Mouse (Mus musculus) embryo, embryonic 10 days (tissue): ENCODE results near the gene Slc22a16.

Experiments
- DNase-seq: peaks from one replicate; pipeline ENCODE4 v3.0.0-alpha.2; 2015; ENCODE audit warnings: low spot score

Slc22a16 gene

DNA sequence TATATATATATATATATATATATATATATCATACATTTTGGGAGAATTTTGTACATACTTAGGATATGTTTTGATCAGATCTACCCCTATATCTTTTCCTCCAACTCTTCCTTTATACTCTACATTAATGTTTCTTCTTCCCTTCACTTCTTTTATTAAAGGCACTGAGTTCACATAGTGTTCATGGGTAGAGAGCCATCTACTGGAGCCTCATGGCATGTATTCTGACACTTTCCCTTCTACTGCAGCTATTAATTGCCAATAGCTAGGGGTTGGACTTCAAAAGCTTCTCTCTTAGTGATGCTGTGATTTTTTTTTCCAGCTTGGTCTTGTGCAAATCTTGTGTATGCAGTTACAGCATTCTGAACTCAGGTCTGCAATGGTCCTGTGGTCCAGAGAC lies 47.8 kb downstream of the Slc22a16 start:
- DNase-seq: no peak

DNA sequence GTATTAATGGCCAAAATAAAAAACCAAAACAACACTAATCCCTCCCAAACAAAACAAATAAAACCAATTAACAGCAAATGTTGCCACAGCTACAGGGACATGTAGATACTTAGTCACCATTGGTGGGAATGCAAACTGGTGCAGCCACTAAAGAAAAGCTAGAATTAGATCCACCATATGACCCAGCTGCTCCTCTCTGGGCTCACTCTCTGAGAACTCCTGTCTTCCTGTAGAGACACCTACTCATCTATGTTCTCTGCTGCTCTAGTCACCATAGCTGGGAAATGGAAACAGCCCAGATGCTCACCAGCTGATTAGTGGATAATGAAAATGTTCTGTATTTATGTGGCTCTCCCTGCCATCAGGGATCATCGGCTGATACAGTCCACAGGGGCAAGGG lies 49.6 kb downstream of the Slc22a16 start:
- DNase-seq: no peak

DNA sequence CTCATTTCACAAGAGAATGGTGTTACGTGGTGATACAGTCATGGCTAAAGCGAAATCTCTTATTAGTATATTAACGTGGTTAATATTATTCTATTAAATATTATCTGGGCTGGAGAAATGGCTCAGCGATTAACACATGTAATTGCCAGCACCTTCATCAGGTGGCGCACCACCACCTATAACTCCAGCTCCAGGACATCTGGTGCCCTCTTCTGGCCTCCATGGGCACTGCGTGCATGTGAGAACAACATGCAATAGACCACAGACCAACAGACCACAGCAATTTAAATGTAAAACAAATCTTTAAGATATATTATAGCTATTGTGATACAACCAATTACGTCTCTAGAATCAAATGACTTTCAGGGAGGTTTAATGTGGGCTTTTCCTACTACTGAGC lies 59.0 kb downstream of the Slc22a16 start:
- DNase-seq: peak; percentile 56

DNA sequence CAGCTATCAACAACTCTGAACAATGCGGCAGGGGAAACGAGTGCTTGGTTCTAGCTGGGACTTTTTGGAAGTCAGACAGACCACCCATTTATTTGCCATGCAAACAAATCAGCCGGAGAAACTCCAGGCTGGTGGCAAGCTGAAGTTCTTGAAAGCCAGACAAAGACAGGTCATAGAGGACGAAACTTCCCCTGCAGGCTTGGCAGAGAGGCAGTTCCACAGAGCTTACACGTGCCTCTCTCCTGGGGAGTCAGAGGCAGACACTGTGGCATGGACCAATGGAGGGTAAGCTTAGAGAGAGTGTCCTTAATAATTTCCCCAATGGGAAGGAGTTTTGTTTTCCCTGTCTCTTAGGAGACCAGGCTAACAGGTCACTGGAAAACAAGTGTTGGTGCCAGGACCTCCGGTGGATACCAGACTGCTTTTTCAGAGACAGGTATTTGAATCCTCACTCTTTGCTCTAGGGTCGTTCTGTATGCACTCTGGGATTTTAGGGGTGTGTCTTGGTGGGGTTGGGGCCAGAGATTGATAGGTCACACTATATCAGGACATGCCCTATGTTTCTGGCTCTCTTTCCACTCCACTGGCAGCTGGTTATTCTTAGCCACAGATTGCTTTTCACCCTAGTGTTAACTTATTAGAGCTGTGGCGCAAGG lies 59.6 kb downstream of the Slc22a16 start, which contains the start of gene Ddo:
Gene Ddo, plus strand, starts transcription at position 356 of the 656 bp plus-strand sequence.
- no peak for DNase-seq

DNA sequence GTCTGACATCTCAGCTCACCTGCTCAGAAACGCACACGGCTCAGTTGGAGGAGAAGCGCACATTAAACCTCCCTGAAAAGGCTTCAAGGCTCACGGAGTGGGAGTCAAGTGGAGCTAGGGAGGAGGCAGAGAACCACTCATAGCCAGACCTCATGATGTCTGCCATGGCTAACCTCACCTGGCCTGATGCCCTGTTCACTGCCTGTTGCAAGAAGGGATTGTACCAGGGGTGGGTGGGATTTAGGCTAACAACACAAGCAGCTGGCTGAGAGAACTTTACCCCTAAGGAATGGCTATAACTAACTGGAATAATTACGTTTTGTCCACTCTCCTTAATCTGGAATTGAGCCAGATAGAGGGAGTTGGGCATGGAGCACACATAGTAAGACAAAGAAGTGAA lies 60.3 kb downstream of the Slc22a16 start:
- DNase-seq: no peak

DNA sequence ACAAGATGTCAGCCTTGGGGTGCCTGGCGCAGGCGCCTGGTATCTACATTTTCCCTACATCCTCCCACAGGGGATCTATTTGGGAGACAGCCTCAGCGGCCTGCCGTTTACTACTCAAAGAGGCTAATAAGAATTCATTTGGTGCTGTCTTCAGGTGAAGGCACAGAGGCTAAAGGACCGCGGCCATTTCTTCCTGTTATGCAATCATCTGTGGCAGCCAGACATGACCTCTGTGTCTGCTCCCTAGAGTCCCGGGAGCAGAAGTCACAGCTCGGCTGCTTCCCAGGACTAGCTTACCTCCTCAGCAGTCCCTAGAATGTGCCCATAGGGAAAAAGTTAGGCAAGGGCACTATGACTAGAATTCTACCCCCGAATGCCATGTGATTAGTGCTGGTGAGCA lies 60.8 kb downstream of the Slc22a16 start:
- no peak for DNase-seq

DNA sequence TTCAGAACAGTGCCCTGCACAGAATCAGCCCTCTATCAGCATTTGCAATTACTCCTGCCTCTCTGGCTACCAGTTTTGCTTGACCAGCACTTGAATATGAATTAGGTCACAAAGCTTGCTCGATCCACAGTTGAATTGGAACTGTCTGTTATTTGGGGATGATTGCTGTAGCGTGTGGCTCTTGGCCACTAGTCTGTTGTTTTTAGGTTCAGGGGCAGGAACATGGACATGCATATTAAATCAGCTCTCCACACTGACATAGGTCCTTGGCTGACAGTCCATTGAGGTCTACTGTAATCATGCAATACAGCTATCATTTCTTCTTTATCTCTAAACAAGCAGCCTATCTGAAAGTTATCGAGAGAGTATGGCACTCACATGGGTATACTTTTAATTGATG lies 62.0 kb downstream of the Slc22a16 start:
- no peak for DNase-seq

DNA sequence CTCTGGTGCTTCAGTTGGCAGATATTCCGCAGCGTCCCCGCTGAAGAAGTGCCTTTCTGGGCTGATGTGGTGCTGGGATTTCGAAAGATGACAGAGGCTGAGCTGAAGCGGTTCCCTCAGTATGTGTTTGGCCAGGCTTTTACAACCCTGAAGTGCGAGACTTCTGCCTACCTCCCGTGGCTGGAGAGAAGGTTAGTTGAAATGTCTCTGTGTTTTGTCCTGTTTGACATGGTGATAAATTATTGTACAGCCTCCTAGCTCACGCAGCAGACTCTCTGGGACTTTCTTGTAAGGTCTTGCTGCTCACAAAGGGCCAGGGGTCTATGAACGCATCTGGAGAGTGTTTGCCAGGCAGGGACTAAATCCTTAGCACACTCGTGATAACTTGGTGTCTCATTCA lies 67.2 kb downstream of the Slc22a16 start:
- peak; percentile 63 for DNase-seq

DNA sequence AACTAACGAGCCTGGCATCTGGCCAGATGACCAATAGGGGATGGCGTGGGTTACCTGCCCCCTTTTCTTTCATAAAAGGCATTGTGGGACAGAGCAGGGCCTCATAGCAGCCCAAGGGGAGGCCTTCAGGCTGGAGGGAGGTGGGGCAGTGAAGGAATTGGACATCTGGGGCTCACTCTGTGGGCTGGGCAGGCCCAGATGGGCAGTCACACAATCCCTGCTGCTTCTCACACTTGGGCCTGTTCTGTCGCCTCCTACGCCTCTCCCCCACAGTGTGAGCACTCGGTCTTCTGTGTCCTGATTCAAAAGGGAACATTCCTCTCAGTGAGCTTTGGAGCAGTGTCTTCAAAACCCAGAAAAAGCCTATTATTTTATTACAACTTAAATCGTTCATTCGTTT lies 68.1 kb downstream of the Slc22a16 start:
- peak; percentile 42 for DNase-seq

DNA sequence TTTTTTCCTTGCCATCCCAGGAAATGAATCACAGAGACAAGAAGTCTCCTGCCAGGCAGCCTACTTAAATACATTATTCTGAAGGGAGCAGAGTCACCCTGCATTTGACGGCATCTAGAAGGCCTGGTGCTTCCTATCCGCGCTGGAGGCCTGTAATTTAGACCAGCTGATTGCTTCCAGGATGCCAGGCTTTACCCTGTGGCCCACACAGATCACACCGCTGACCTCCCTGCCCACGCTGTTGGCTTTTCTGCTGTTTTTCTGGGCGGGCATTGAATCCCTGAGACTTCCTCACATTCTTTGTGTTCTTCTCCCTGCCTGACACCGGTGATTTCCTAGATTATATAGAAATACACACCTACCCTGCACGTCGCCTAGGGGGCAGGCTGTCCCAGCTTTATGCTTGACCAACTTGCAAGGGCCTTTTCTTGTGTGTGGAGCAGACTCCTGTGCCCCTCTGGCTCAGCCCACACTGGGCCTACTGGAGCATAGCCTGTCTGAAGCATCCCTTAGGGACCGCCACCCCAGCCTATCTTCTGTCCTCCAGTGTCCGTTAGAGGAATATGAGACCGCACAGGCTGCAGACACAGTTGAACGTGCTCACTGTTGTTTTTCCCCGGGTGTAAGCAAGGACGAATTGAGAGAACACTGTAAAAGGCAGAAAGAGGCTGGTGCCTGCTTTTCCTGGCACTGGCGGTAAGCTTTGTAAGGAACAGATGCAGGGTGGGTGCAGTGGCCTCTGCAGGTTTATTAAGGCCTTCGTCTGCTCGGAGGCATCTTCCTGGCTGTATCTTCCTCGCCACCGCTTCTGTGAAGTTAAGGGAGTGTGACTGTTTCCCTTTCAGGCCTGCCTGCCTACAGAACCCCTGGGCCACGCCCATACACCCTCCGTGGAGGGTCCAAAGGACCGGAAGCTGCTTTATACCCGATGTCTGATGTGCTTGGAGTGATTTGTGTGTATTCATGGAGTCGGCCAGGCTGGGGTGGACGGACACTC lies 69.0 kb downstream of the Slc22a16 start:
- peak; percentile 47 for DNase-seq

DNA sequence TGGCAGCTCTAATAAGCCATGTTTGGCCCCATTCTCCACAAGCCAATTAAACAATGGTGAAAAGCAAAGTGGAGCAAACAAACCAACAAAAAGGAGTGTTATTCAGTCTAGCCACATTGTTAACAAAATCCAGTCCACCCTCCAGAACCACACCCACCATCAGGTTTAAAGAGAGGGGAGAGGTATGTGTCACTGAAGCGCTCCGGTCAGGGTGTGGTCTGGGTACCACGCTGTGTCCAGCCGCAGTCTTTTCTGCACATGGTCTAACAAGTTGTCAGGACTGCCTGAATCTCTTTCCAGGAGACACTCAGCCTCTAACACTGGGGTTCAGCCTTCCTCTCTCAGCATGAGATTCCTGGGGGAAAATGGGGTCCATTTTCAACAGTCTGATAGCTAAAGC lies 70.3 kb downstream of the Slc22a16 start:
- no peak for DNase-seq

DNA sequence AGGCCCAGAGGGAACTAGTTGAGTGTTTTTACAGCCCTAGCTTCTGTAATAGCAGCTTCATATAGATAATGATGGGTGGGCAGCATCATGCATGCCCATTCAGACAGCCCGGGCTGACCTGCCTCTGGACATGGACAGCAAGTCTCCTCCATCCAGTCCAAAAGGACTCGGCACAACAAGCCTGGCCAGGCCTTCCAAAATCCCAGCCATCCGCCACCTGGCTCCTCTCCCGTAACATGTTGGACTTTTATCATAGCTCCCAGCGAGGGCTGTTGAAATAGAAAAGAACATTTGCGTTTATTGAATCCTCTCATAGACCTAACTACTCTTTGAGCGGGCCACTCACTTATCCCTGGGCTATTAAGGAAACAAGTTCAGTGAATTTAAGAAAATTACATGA lies 71.8 kb downstream of the Slc22a16 start:
- no peak for DNase-seq

DNA sequence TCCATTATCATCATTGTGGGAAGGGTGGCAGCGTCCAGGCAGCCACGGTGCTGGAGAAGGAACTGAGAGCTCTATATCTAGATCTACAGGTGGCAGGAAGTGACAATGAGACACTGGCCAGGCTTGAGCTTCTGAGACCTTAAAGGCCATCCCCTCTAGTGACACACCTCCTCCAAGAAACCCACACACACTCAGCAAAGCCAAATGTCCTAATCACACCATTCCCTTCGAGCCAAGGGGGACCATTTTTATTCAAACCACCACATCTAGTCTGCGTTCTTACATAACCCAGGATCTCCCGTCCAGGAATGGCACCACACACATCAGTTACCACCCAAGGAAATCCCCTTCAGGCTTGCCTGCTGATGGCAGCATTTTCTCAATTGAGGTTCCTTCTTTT lies 73.0 kb downstream of the Slc22a16 start:
- DNase-seq: no peak

DNA sequence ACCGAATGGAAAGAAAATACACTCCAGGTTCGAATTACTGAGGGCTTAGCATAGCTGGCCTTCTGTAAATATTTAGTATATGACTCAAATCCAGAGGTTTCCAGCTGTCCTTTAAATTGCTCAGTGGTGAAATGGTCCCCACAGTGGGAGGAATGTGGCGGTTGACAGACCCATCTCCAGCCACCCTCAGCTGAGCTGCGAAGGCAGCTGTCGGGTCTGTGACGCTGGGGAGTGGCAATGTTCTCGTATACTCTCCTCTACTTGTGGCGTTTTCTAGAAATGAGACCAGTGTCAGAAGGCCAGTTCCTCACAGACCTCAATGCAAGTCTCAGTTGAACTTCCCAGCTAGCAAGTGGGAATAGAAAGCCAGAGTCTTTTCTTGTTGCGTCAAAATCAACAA lies 74.3 kb downstream of the Slc22a16 start:
- no peak for DNase-seq

DNA sequence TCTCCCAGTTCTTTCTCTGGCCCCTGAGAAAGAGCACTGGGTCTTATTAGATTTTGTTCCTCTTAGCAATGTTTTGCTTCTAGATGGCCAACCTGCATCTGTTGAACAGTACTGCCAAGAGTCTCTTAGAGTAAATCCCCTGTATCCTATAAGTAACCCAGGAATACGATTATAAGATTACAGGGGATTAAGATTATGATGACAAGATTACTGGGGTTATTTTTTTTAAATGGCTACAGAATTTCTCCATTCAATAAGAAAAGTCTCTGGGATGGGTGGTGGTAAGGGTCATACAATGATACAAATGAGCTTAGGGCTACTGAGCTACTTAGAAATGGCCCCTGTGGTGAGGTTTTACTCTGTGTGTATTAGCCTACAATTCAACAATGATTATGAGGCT lies 75.2 kb downstream of the Slc22a16 start:
- no peak for DNase-seq

DNA sequence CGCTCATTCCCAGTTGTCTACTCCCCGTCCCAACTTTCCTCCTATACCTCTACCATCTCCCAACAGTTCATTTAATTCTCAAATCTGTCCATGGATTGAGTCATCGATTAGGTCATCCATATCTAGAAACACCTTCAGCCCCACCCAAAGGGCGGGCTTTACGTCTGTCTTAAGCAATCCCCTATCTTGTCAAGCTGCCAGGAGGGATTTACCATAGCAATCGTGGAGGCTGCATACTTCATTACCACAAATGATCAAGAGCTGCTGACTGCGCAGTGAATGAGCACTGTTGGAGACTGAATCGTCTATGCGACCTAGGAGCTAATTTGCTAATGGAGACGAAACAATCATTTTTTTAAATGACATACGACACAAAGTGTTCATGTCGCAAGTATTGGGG lies 78.6 kb downstream of the Slc22a16 start:
- DNase-seq: no peak

DNA sequence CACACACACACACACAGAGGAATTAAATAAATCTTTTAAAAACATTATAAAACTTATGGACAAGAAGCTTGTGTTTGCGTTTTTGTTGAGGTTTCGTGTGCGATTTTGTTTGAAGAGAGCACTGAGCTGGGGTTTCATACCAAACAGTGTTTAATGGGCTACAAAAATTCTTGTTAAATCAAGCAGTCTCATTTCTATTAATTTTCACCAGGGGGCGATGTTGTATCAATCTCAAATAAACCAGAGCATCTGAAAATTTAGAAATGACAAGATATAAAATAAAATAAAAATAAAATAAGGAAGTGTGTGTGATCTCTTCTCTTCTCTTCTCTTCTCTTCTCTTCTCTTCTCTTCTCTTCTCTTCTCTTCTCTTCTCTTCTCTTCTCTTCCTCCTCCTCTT lies 79.5 kb downstream of the Slc22a16 start:
- peak; percentile 35 for DNase-seq

DNA sequence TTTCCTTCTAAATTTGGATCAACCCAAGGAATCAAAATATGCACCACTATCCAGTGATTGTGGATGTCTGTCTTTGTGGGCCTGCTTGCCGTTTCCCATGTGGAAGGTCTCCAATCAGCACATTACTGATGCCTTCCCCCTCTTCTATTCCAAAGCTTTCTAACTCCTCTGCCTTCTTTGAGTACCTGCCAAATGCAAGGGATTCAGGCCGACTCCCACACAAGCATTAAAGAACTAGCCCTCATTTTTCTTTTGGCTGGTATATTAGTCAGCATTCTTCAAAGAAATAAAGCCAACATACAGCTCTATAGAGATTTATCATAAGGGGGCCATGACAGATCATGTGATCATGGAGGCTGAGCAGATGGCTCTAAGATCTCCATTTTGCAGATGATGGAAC lies 81.5 kb downstream of the Slc22a16 start:
- DNase-seq: no peak
